Mouse (Mus musculus) left cerebral cortex, postnatal 14 days (tissue): ENCODE data around the gene Cyp2u1. TPM values are rescaled to one million over a fixed set of nuclear protein-coding genes. Genes with fewer than 3 reads are reported as not detected.

ENCODE experiments used
- DNase-seq, 2 experiments: peaks; one replicate each; pipeline ENCODE4 v3.0.0; 2021 to 2022; ENCODE audit warnings: low spot score in 2 of 2, mixed read lengths in 1 of 2
- intact Hi-C: fragments of 180-260 bp; cut with DNase I; formaldehyde crosslinking; loops from one replicate; pipeline ENCODE4 v1.15.1; 2025
- total RNA-seq, 2 experiments: library from RNA; stranded (reverse); gene quantifications; 2 replicates each; pipeline ENCODE4 v1.2.3; 2021

Gene Cyp2u1
- total RNA-seq, 2 experiments from 2014 or later = 14.0 to 17.4 TPM

DNA sequence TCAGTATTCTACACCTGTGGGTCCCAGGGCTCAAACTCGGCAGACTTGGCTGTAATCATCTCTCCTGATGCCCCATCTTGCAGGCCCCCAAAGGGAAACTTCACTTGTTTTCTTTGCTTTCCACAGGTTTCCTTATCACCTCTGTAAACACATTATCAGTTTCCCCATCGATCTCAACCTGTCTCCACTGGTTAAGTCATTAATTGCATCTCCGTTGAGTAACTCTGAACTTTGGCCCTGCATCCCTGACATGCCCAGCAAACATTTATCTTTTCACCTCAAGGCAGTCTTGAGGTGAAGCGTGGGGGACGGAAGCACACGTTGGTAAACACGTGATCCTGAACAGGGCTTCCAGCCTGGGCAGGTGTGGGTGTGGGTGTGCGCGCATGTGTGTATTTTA is 9.3 kb upstream of the Cyp2u1 start:
- intact Hi-C loops = no loop called here
- DNase-seq = no peak

GRCm38 (mm10) chr3:131310572-131310971 is 7.5 kb upstream of the Cyp2u1 start:
- intact Hi-C loops = no loop called here
- DNase-seq = no peak

DNA sequence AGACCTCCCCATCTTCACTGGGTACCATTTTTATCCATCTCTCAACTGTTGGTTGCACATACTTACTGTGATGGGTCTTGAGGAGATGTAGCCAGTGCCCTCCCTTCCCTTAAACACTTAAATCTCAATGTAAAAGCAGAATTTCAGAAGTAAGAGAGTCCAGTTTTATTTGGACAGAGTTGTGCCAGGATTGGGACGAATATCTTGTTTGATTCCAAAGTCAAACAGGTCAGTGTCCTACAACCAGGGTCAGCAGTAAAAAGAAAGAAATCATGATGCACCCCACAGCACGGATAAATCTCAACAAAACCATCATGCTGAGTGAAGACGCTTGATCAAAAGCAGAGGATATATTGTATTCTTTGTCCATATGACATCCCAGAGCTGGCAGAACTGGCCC is 4.8 kb upstream of the Cyp2u1 start:
- intact Hi-C loops = no loop called here
- no peak for DNase-seq

GRCm38 (mm10) chr3:131306255-131306654 is 3.2 kb upstream of the Cyp2u1 start:
- no peak for DNase-seq

GRCm38 (mm10) chr3:131303320-131303714 is 290 bp upstream of the Cyp2u1 start:
- intact Hi-C loops = loop anchor here (5.0 kb wide), 1 partner anchor 249 kb away; no protein-coding TSS in a partner anchor
- no peak for DNase-seq

More at GRCm38 (mm10) chr3:131306255-131306654, 3.2 kb upstream of the Cyp2u1 start:
- intact Hi-C loops = no loop called here

DNA sequence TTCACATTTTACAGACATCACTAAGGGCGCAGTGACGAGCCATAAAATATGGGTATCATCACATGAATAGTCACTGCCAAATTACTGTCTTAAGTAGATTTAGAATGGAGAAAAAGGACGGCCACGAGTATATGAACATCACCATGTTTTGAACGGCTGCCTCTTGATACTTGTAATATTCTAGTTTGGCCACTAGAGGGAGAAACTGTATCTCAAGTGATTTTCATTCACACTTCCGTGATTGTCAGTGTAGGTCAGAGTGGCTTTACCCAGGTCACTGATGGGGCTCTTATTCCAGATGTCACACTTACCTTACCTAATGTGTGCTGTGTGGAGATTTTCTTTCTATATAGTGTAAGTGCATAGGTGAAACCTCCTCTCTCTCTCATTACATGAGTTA is 3.1 kb downstream of the Cyp2u1 start:
- peak in 1 of 2 experiments; percentile 67 for DNase-seq
- intact Hi-C loops = loop anchor here (5.0 kb wide), 1 partner anchor 252 kb away; no protein-coding TSS in a partner anchor

DNA sequence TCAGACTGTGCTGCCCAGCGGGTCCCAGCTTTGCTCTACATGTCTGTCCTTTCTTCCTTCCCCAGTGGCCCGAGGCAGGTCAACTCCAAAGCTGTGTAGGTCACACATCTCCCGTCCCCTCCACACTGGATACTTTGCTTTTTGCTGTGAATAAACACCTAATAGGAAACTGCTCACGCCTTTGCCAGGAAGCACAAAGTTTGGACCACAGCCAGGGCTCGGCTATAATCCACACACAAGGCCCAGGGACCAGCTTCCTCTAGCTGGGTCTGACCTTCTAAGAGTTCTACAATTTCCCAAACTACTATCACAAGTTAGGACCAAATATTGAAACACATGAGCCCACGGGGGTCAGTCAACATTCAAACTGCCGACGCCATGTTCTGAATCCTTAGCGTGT is 3.9 kb downstream of the Cyp2u1 start:
- intact Hi-C loops = no loop called here
- no peak for DNase-seq

DNA sequence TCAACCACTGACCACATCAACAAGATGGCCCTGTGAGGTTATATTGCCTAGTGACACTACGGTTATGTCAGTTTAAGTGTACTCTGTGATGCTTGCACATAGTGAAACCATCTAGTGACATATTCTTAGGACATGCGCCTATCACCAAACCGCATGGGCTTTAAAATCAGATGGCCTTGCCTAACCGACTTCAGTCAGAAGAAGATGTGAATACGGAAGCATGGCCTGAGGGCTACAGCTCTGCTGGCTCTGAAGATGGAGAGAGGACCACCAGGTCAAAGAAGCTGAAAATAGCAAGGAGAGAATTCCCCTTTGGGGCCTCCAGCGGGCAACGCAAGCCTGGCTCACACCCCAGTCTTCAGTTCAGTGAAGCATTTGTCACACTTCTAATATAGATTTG is 6.1 kb downstream of the Cyp2u1 start:
- no peak for DNase-seq
- intact Hi-C loops = no loop called here

GRCm38 (mm10) chr3:131295513-131296200 is 7.4 kb downstream of the Cyp2u1 start:
- DNase-seq = no peak
- intact Hi-C loops = no loop called here

GRCm38 (mm10) chr3:131294503-131294902 is 8.5 kb downstream of the Cyp2u1 start:
- DNase-seq = no peak
- intact Hi-C loops = no loop called here

- intact Hi-C loops = no loop called here
- DNase-seq = no peak
These were observed 10.1 kb downstream of the Cyp2u1 start for GRCm38 (mm10) chr3:131292959-131293358.

GRCm38 (mm10) chr3:131292349-131292748 is 10.7 kb downstream of the Cyp2u1 start:
- intact Hi-C loops = no loop called here
- DNase-seq = no peak

DNA sequence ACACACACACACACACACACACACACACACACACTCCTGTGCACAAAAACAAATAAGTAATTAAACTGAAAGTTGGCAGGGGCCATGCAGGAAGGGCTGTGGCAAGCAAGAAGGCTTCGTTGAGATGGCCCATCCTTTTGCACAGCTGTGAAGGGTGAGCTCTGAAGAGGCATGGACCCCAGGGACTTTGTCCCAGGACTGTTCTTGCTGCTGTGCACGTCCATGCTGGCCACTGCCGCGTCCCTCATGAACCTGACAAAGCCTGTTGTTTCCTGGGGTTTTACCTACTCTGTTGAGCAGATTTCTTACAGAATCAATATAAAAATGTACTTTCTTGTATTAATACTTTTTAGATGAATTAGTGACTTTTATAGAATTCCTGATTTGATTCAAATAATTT is 11.1 kb downstream of the Cyp2u1 start:
- intact Hi-C loops = no loop called here
- DNase-seq = no peak

- no peak for DNase-seq
- intact Hi-C loops = no loop called here
These were observed 28.9 kb downstream of the Cyp2u1 start for GRCm38 (mm10) chr3:131274151-131274550.

DNA sequence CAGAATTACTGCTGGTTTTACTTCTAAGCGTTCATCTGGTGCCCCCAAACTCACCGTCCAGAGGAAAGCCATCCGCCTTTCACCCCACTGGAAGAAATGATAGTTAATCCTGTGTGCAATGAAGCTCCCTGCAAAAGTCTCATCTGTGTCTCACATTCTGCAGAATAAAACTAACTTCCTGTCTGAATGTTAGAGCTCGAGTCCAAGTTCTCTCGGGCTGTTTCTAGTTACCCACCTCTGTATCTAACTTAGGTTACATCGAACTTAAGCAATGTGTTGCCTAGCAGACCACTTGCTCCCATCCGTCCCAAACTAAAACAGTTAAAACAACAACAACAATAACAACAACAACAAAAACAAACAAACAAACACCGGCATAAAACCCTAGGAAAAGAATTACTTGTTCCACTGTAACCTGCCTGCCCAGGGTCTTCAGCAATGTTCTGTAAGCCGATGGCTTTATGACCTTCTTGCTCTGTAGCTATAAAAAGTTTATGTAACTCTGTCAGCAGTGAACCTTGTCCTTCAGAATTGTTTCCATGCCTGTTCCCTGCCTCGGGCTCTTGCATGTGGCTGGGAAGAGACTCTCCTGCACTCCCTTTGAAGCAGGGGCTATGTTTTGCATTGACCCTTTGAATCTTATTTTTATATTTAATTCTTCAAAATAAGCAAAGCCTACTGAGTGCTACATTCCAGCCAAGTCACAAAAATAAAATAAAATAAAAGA is 30.5 kb downstream of the Cyp2u1 start:
- intact Hi-C loops = no loop called here
- DNase-seq = no peak

- peak; percentile 63 to 76 for DNase-seq
These were observed 31.3 kb downstream of the Cyp2u1 start, which contains the start of gene Hadh for GRCm38 (mm10) chr3:131271559-131272373. Gene Hadh, minus strand, starts transcription at chr3:131272101.

DNA sequence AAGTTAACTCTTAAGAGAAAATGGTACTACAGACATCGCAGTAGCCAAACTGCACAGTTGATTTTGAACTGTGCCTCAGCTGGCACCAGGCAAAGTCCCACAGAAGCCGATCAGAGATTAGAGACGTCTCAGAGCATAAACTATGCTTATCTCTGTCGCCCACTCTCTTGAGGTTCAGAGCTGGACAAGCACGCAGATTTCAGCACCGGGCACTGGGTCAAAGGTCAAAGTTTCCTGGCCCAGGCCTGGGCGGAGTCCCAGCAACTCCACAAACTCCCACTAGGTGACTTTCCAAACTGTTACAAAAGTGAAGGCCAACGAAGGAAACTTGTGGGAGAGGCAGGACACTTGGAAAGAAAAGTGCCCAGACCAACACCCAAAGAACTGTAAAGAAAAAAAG is 31.9 kb downstream of the Cyp2u1 start:
- DNase-seq = no peak
- intact Hi-C loops = no loop called here

More at GRCm38 (mm10) chr3:131271559-131272373, 31.3 kb downstream of the Cyp2u1 start, which contains the start of gene Hadh:
- intact Hi-C loops = no loop called here

DNA sequence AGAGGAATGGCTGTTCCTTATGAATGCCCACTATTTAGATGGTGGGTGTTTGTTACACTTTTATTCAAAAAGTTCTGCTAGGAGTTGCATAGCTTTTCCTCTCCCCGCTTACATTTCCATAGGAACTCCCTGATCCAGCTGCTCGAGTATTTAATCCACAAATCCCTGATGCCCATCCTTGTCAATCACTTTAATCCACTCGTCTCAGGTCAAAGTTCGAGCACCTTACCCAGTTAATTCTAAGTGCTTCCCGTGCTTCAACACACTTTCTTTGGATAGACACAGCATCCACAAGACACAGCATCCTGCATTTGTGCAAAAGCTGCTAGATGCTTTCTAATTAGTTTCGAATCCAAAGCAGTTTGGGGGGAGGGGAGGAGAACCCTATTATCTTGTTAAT is 32.6 kb downstream of the Cyp2u1 start:
- DNase-seq = no peak
- intact Hi-C loops = no loop called here

GRCm38 (mm10) chr3:131266366-131267050 is 36.5 kb downstream of the Cyp2u1 start:
- intact Hi-C loops = no loop called here
- no peak for DNase-seq
